Mouse (Mus musculus) ovary, postnatal 14 days (tissue): ENCODE data around the gene Nrip1.

Experiments used
- DNase-seq: peaks from one replicate; pipeline ENCODE4 v3.0.0; 2022; ENCODE audit warnings: low spot score

Nrip1 gene

GRCm38 (mm10) chr16:76316940-76317822 is 56.4 kb downstream of the Nrip1 start:
- no peak for DNase-seq

GRCm38 (mm10) chr16:76315642-76316041 is 58.0 kb downstream of the Nrip1 start:
- DNase-seq: no peak

- DNase-seq: no peak
Observed at GRCm38 (mm10) chr16:76314013-76314950, 59.3 kb downstream of the Nrip1 start.

- no peak for DNase-seq
Observed at GRCm38 (mm10) chr16:76312887-76313420, 60.7 kb downstream of the Nrip1 start.

- DNase-seq: no peak
Observed at GRCm38 (mm10) chr16:76310791-76311190, 62.8 kb downstream of the Nrip1 start.

GRCm38 (mm10) chr16:76310286-76310685 is 63.3 kb downstream of the Nrip1 start:
- no peak for DNase-seq

- no peak for DNase-seq
Observed at GRCm38 (mm10) chr16:76309280-76309679, 64.3 kb downstream of the Nrip1 start.

GRCm38 (mm10) chr16:76307039-76307438 is 66.6 kb downstream of the Nrip1 start:
- no peak for DNase-seq

- no peak for DNase-seq
Observed at GRCm38 (mm10) chr16:76306446-76306845, 67.2 kb downstream of the Nrip1 start.

- DNase-seq: no peak
Observed at GRCm38 (mm10) chr16:76303436-76303835, 70.2 kb downstream of the Nrip1 start.

- DNase-seq: no peak
Observed at GRCm38 (mm10) chr16:76301728-76302050, 71.9 kb downstream of the Nrip1 start.

- no peak for DNase-seq
Observed at GRCm38 (mm10) chr16:76301037-76301727, 72.4 kb downstream of the Nrip1 start.

- no peak for DNase-seq
Observed at GRCm38 (mm10) chr16:76300452-76300851, 73.2 kb downstream of the Nrip1 start.

- no peak for DNase-seq
Observed at GRCm38 (mm10) chr16:76299511-76299910, 74.1 kb downstream of the Nrip1 start.

- no peak for DNase-seq
Observed at GRCm38 (mm10) chr16:76295322-76295721, 78.3 kb downstream of the Nrip1 start.

- no peak for DNase-seq
Observed at GRCm38 (mm10) chr16:76294550-76294949, 79.1 kb downstream of the Nrip1 start.

GRCm38 (mm10) chr16:76293765-76294463 is 79.7 kb downstream of the Nrip1 start:
- no peak for DNase-seq

GRCm38 (mm10) chr16:76293176-76293575 is 80.5 kb downstream of the Nrip1 start:
- no peak for DNase-seq

- DNase-seq: no peak
Observed at GRCm38 (mm10) chr16:76292656-76293055, 81.0 kb downstream of the Nrip1 start.

GRCm38 (mm10) chr16:76291366-76291765 is 82.3 kb downstream of the Nrip1 start:
- DNase-seq: no peak

- no peak for DNase-seq
Observed at GRCm38 (mm10) chr16:76289495-76289894, 84.1 kb downstream of the Nrip1 start.
